Mouse (Mus musculus): ENCODE data around the gene Rxfp1. TPM values are rescaled to one million over a fixed set of nuclear protein-coding genes. Genes with fewer than 3 reads are reported as not detected.

Gene Rxfp1
- polyA plus RNA-seq, 1 experiment = 11.8 TPM

GRCm38 (mm10) chr3:79673082-79673481 is 64.6 kb downstream of the Rxfp1 start:
- peak; percentile 25 to 91 for DNase-seq (ENCODE audit: extremely low spot score in 1 of 2, low spot score in 1 of 2)

GRCm38 (mm10) chr3:79672188-79672587 is 65.5 kb downstream of the Rxfp1 start:
- no peak for DNase-seq (ENCODE audit: extremely low spot score in 1 of 2, low spot score in 1 of 2)

GRCm38 (mm10) chr3:79670556-79670955 is 67.1 kb downstream of the Rxfp1 start:
- no peak for DNase-seq (ENCODE audit: extremely low spot score in 1 of 2, low spot score in 1 of 2)

- peak; percentile 5 to 87 for DNase-seq (ENCODE audit: extremely low spot score in 1 of 2, low spot score in 1 of 2)
Observed at GRCm38 (mm10) chr3:79664787-79665408, 72.8 kb downstream of the Rxfp1 start.

GRCm38 (mm10) chr3:79656682-79657081 is 81.0 kb downstream of the Rxfp1 start:
- DNase-seq (ENCODE audit: extremely low spot score in 1 of 2, low spot score in 1 of 2) = no peak

GRCm38 (mm10) chr3:79652129-79652528 is 85.6 kb downstream of the Rxfp1 start:
- DNase-seq (ENCODE audit: extremely low spot score in 1 of 2, low spot score in 1 of 2) = no peak

- DNase-seq (ENCODE audit: extremely low spot score in 1 of 2, low spot score in 1 of 2) = peak; percentile 38 to 51
Observed at GRCm38 (mm10) chr3:79629416-79629730, 108.3 kb downstream of the Rxfp1 start, which contains the start of gene Etfdh. TSS of gene Etfdh (minus strand) at chr3:79629500.

GRCm38 (mm10) chr3:79628561-79629415 is 108.9 kb downstream of the Rxfp1 start, which contains the start of gene 4930579G24Rik:
TSS of gene 4930579G24Rik (plus strand) at chr3:79629079.
- peak; percentile 96 to 99 for DNase-seq (ENCODE audit: extremely low spot score in 1 of 2, low spot score in 1 of 2)

GRCm38 (mm10) chr3:79628182-79628560 is 109.5 kb downstream of the Rxfp1 start:
- no peak for DNase-seq (ENCODE audit: extremely low spot score in 1 of 2, low spot score in 1 of 2)

GRCm38 (mm10) chr3:79627484-79628181 is 110.0 kb downstream of the Rxfp1 start:
- DNase-seq (ENCODE audit: extremely low spot score in 1 of 2, low spot score in 1 of 2) = peak in 1 of 2 experiments; percentile 6

- no peak for DNase-seq (ENCODE audit: extremely low spot score in 1 of 2, low spot score in 1 of 2)
Observed at GRCm38 (mm10) chr3:79609886-79610285, 127.8 kb downstream of the Rxfp1 start.

- DNase-seq (ENCODE audit: extremely low spot score in 1 of 2, low spot score in 1 of 2) = no peak
Observed at GRCm38 (mm10) chr3:79595468-79595867, 142.2 kb downstream of the Rxfp1 start.

GRCm38 (mm10) chr3:79591793-79592471 is 145.7 kb downstream of the Rxfp1 start:
- no peak for DNase-seq (ENCODE audit: extremely low spot score in 1 of 2, low spot score in 1 of 2)

Other genes starting within 250 kb of the Rxfp1 start
- gene Fnip2, start 170.1 kb downstream of the Rxfp1 start, polyA plus RNA-seq (2012; rRNA removed) = 8.8 and 10.2 TPM in 2 replicates
- 86.2 and 91.4 TPM in 2 replicates for gene Ppid, start 146.5 kb downstream of the Rxfp1 start, polyA plus RNA-seq (2012; rRNA removed)
- 1.9 and 2.2 TPM in 2 replicates for gene 4930579G24Rik, start 108.8 kb downstream of the Rxfp1 start, polyA plus RNA-seq (2012; rRNA removed)
- gene Etfdh, start 108.4 kb downstream of the Rxfp1 start, polyA plus RNA-seq (2012; rRNA removed) = 26.8 and 29.2 TPM in 2 replicates
- gene Tmem144, start 114.9 kb upstream of the Rxfp1 start, polyA plus RNA-seq (2012; rRNA removed) = 5.1 and 5.8 TPM in 2 replicates
- 2.4 and 3.0 TPM in 2 replicates for gene Fam198b, start 146.7 kb upstream of the Rxfp1 start, polyA plus RNA-seq (2012; rRNA removed)

All from frontal cortex, adult 2 months (tissue).